Mouse (Mus musculus): ENCODE measurements around the gene Dcaf4. TPM values are rescaled to one million over a fixed set of nuclear protein-coding genes. Genes with fewer than 3 reads are reported as not detected.

The Dcaf4 gene
- total and polyA plus RNA-seq, 3 experiments, result 11.9 to 17.2 (median 13.6) TPM

GRCm38 (mm10) chr12:83479818-83480401 is 40.4 kb upstream of the Dcaf4 start:
- no peaks in the 10 kb centered on the region for H3K36me3 ChIP-seq (ENCODE audit: control insufficient read depth, insufficient read depth, low read length)
- H3K27me3 ChIP-seq (ENCODE audit: control insufficient read depth, insufficient read depth, low read length), result no peaks in the 10 kb centered on the region
- WGBS, result 74% methylated on average over 7 of the region's 7 CpGs
- no peak for TF ChIP-seq CTCF (IDR thresholded peaks at IDR 0.05)
- no peak for TF ChIP-seq EP300 (IDR thresholded peaks at IDR 0.05; ENCODE audit: insufficient read depth, low read depth, low read length)
- no peak for TF ChIP-seq POLR2A (IDR thresholded peaks at IDR 0.05; ENCODE audit: insufficient read depth, low read depth, low read length)
- H3K4me3 ChIP-seq, result no peak overlapping the region
- no peaks in the 10 kb centered on the region; the same call in 1 of the 2 replicates for H3K4me1 ChIP-seq (ENCODE audit: control insufficient read depth, insufficient read depth, low read length)
- no peak overlapping the region for H3K27ac ChIP-seq
- no peaks in the 10 kb centered on the region for H3K79me2 ChIP-seq (replicated peaks; ENCODE audit: control insufficient read depth, insufficient read depth, low read length)
- DNase-seq, result no peak
- no peak overlapping the region for H3K9ac ChIP-seq (ENCODE audit: low read depth, low read length)
- intact Hi-C loops (cut with DNase I), result no loop called here

- intact Hi-C loops (cut with DNase I), result no loop called here
- 82% methylated on average over 4 of the region's 4 CpGs for WGBS
These were observed 38.8 kb upstream of the Dcaf4 start for GRCm38 (mm10) chr12:83481439-83481838.

DNA sequence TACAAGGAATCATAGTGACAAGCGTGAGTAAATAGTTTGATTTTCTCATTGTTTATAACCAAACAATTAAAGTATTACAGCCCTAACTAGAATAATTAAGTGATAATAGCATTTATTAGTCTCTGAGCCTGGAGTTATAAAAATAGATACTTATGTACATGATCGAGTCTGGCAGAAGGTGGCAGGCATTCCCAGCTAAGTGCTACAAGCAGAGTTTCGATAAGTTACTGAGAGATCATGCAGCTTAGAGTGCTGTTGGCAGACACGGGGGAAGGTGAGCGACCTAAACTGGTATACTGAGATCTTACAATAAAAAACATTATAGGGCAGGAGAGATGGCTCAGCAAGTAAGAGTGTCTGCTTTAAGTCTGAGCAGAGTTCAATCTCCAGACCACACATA is 36.6 kb upstream of the Dcaf4 start:
- H3K4me1 ChIP-seq (ENCODE audit: control insufficient read depth, insufficient read depth, low read length), result peaks cover 1% of the 10 kb centered on the region
- H3K79me2 ChIP-seq (replicated peaks; ENCODE audit: control insufficient read depth, insufficient read depth, low read length), result no peaks in the 10 kb centered on the region
- H3K4me3 ChIP-seq, result no peak overlapping the region
- H3K27ac ChIP-seq, result peak overlapping the region; percentile 42
- peak in 1 of 2 experiments; percentile 41 for DNase-seq
- H3K27me3 ChIP-seq (ENCODE audit: control insufficient read depth, insufficient read depth, low read length), result no peaks in the 10 kb centered on the region
- WGBS, result 48% methylated on average over 5 of the region's 5 CpGs
- TF ChIP-seq POLR2A (IDR thresholded peaks at IDR 0.05; ENCODE audit: insufficient read depth, low read depth, low read length) (no peak), EP300 (IDR thresholded peaks at IDR 0.05; ENCODE audit: insufficient read depth, low read depth, low read length) (0 out of 2 replicates have a peak, but pooled peaks have one; percentile 21)
- H3K36me3 ChIP-seq (ENCODE audit: control insufficient read depth, insufficient read depth, low read length), result no peaks in the 10 kb centered on the region
- no peak overlapping the region for H3K9ac ChIP-seq (ENCODE audit: low read depth, low read length)
- intact Hi-C loops (cut with DNase I), result loop anchor here (2.0 kb wide), 1 partner anchor 109 kb away; no protein-coding TSS in a partner anchor

More at GRCm38 (mm10) chr12:83481439-83481838, 38.8 kb upstream of the Dcaf4 start:
- no peak overlapping the region for H3K9ac ChIP-seq (ENCODE audit: low read depth, low read length)
- H3K4me1 ChIP-seq (ENCODE audit: control insufficient read depth, insufficient read depth, low read length), result peaks cover 1% of the 10 kb centered on the region
- DNase-seq, result no peak
- no peak overlapping the region for H3K27ac ChIP-seq
- no peaks in the 10 kb centered on the region for H3K36me3 ChIP-seq (ENCODE audit: control insufficient read depth, insufficient read depth, low read length)
- TF ChIP-seq CTCF (IDR thresholded peaks at IDR 0.05), result no peak
- TF ChIP-seq POLR2A (IDR thresholded peaks at IDR 0.05; ENCODE audit: insufficient read depth, low read depth, low read length), result no peak
- TF ChIP-seq EP300 (IDR thresholded peaks at IDR 0.05; ENCODE audit: insufficient read depth, low read depth, low read length), result no peak
- H3K27me3 ChIP-seq (ENCODE audit: control insufficient read depth, insufficient read depth, low read length), result no peaks in the 10 kb centered on the region
- H3K79me2 ChIP-seq (replicated peaks; ENCODE audit: control insufficient read depth, insufficient read depth, low read length), result no peaks in the 10 kb centered on the region
- no peak overlapping the region for H3K4me3 ChIP-seq

DNA sequence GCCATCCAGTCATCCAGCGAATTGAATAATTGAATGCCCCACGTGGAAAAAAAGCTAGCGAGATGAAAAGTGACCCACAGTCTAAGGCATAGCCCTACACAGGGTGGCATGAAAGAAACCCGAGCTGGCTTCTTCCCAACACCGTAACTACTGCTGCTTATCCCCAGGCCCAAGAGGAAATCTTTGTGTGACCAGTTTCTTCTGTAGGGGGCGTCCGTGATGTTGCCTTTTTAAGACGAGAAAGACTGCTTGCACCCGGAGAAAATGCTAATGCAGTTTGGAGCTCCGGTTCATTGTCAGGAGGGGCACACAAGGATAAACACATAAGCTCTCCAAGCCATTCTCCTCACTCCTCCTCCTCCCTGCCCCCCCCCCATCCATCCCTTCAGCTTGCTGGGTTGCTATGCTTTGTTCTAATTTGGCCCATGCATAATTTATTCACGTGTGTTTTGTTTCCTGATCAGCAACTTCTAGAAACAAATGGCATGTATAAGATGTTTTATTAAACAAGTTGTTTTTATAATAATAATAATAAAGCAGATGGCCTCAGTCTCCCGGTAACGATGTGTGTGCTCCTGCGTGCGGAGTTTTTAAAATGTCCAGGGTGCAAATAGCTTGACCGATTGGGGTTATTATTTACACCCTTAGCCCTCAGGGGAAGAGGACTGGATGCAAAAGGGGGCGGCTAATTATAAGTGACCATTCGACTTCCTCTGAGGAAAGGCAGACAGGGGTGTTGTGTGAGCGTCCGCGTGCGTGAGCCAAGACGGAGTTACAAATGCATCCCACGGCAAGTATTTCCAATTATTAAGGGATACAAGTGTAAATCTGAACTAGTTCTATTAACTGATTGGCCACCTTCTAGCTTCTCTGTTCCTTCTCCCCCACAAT is 35.2 kb upstream of the Dcaf4 start:
- Histone ChIP-seq H3K4me1 (ENCODE audit: control insufficient read depth, insufficient read depth, low read length) (peaks cover 1% of the 10 kb centered on the region), H3K79me2 (replicated peaks; ENCODE audit: control insufficient read depth, insufficient read depth, low read length) (no peaks in the 10 kb centered on the region), H3K27me3 (ENCODE audit: control insufficient read depth, insufficient read depth, low read length) (no peaks in the 10 kb centered on the region), H3K4me3 (peak overlapping the region; percentile 95), H3K9ac (ENCODE audit: low read depth, low read length) (no peak overlapping the region), H3K36me3 (ENCODE audit: control insufficient read depth, insufficient read depth, low read length) (no peaks in the 10 kb centered on the region), H3K27ac (no peak overlapping the region)
- WGBS, result 22% methylated on average over 24 of the region's 24 CpGs
- no peak for DNase-seq
- intact Hi-C loops (cut with DNase I), result loop anchor here (2.0 to 5.0 kb wide), 3 partner anchors 73 to 1313 kb away; no protein-coding TSS in a partner anchor
- no peak for TF ChIP-seq EP300 (IDR thresholded peaks at IDR 0.05; ENCODE audit: insufficient read depth, low read depth, low read length)
- TF ChIP-seq CTCF (IDR thresholded peaks at IDR 0.05), result no peak
- no peak for TF ChIP-seq POLR2A (IDR thresholded peaks at IDR 0.05; ENCODE audit: insufficient read depth, low read depth, low read length)

DNA sequence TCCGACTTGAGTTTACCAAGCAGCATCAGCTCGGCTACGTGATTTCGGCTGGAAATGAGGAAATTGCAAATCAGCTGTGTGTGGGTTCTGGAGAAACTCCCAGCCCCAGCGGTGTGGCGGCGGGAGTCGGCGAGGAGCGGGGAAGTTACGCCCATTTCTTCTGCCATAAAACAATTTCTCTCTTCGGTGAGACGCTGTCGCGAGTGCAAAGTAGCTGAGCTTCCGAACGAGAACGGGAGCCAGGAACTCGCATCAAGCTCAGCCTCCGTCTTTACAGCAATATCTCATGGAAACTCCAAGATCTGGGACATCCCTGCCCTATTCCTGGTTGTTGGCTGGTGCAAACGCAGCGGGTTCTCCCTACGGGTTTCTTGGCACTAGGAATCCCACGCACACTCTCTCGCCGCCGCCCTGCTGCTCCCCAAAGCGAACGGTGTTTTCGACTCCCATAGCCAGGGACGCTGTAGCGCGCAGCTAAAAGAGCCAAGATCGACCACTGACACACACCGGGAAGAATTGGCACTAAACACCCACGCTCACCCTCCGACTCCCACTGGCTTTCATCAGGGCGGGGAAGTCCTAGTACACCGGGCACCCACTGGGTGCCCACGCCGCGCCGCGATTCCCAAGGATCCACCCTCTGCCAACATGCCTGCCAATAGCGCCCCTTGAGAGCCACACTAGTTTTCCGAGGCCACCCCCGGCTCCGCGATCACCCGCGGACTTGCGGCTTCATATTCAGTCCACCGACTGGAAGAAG is 34.2 kb upstream of the Dcaf4 start:
- intact Hi-C loops (cut with DNase I), result loop anchor here (2.0 to 5.0 kb wide), 3 partner anchors 74 to 1314 kb away; no protein-coding TSS in a partner anchor
- Histone ChIP-seq H3K27me3 (ENCODE audit: control insufficient read depth, insufficient read depth, low read length) (no peaks in the 10 kb centered on the region), H3K4me1 (ENCODE audit: control insufficient read depth, insufficient read depth, low read length) (peaks cover 1% of the 10 kb centered on the region), H3K27ac (peak overlapping the region; percentile 70), H3K9ac (ENCODE audit: low read depth, low read length) (peak overlapping the region; percentile 90), H3K79me2 (replicated peaks; ENCODE audit: control insufficient read depth, insufficient read depth, low read length) (no peaks in the 10 kb centered on the region), H3K36me3 (ENCODE audit: control insufficient read depth, insufficient read depth, low read length) (no peaks in the 10 kb centered on the region), H3K4me3 (peak overlapping the region; percentile 95)
- peak; percentile 40 to 68 for DNase-seq
- TF ChIP-seq EP300 (IDR thresholded peaks at IDR 0.05; ENCODE audit: insufficient read depth, low read depth, low read length) (no peak), POLR2A (IDR thresholded peaks at IDR 0.05; ENCODE audit: insufficient read depth, low read depth, low read length) (no peak), CTCF (IDR thresholded peaks at IDR 0.05) (no peak)
- under 1% methylated on average over 52 of the region's 53 CpGs for WGBS

Measured in heart, adult 2 months (tissue).